Mouse (Mus musculus): ENCODE measurements at regions not wholly inside any gene's neighbourhood (a gene's known extent, or its start where the extent isn't known, plus 50 kb on each side); places are given as distances from the start of the nearest gene placed in this dataset.

- no peak for DNase-seq (ENCODE audit: low read depth)
Measured at GRCm38 (mm10) chr9:61226596-61227384, 145.4 kb upstream of the Tle3 start.

- DNase-seq (ENCODE audit: low read depth): no peak
Measured at GRCm38 (mm10) chr9:61227492-61228229, 144.5 kb upstream of the Tle3 start.

- DNase-seq (ENCODE audit: low read depth): no peak
Measured at GRCm38 (mm10) chr9:61228230-61228631, 143.9 kb upstream of the Tle3 start.

- DNase-seq (ENCODE audit: low read depth): no peak
Measured at GRCm38 (mm10) chr9:61230306-61230705, 141.9 kb upstream of the Tle3 start.

- no peak for DNase-seq (ENCODE audit: low read depth)
Measured at GRCm38 (mm10) chr9:61232630-61233029, 139.5 kb upstream of the Tle3 start.

- no peak for DNase-seq (ENCODE audit: low read depth)
Measured at GRCm38 (mm10) chr9:61233251-61233650, 138.9 kb upstream of the Tle3 start.

GRCm38 (mm10) chr9:61235653-61236610 is 136.2 kb upstream of the Tle3 start:
- DNase-seq (ENCODE audit: low read depth): no peak

- DNase-seq (ENCODE audit: low read depth): no peak
Measured at GRCm38 (mm10) chr9:61238687-61239250, 133.4 kb upstream of the Tle3 start.

- no peak for DNase-seq (ENCODE audit: low read depth)
Measured at GRCm38 (mm10) chr9:61239328-61239727, 132.8 kb upstream of the Tle3 start.

- no peak for DNase-seq (ENCODE audit: low read depth)
Measured at GRCm38 (mm10) chr9:61241442-61241841, 130.7 kb upstream of the Tle3 start.

GRCm38 (mm10) chr9:61242167-61242860 is 129.9 kb upstream of the Tle3 start:
- no peak for DNase-seq (ENCODE audit: low read depth)

- DNase-seq (ENCODE audit: low read depth): no peak
Measured at GRCm38 (mm10) chr9:61243289-61243688, 128.9 kb upstream of the Tle3 start.

GRCm38 (mm10) chr9:61249691-61250425 is 122.3 kb upstream of the Tle3 start:
- DNase-seq (ENCODE audit: low read depth): no peak

- no peak for DNase-seq (ENCODE audit: low read depth)
Measured at GRCm38 (mm10) chr9:61251606-61252005, 120.6 kb upstream of the Tle3 start.

- DNase-seq (ENCODE audit: low read depth): no peak
Measured at GRCm38 (mm10) chr9:61253761-61254160, 118.4 kb upstream of the Tle3 start.

- no peak for DNase-seq (ENCODE audit: low read depth)
Measured at GRCm38 (mm10) chr9:61257488-61257887, 114.7 kb upstream of the Tle3 start.

- DNase-seq (ENCODE audit: low read depth): no peak
Measured at GRCm38 (mm10) chr9:61258100-61258499, 114.1 kb upstream of the Tle3 start.

- DNase-seq (ENCODE audit: low read depth): no peak
Measured at GRCm38 (mm10) chr9:61259421-61260174, 112.6 kb upstream of the Tle3 start.

- DNase-seq (ENCODE audit: low read depth): no peak
Measured at GRCm38 (mm10) chr9:61261263-61261662, 110.9 kb upstream of the Tle3 start.

Measured in gonadal fat pad, adult 2 months (tissue).